Mouse (Mus musculus) adipose tissue, adult 10 weeks (tissue): ENCODE results near the gene Bpifa1. TPM values are rescaled to one million over a fixed set of nuclear protein-coding genes. Genes with fewer than 3 reads are reported as not detected.

Source experiments
- polyA plus RNA-seq: library from polyadenylated mRNA; stranded (reverse); fragments of 350-450 nt; fragmentation: Illumina TruSeq; extraction: RNeasy Lipid Tissue Mini Kit (QIAGEN cat#74804); gene quantifications from one replicate; pipeline ENCODE4 v1.2.3, GENCODE M21; 2014; ENCODE audit warnings: low read depth, low replicate concordance

Gene Bpifa1
- not detected for polyA plus RNA-seq

DNA sequence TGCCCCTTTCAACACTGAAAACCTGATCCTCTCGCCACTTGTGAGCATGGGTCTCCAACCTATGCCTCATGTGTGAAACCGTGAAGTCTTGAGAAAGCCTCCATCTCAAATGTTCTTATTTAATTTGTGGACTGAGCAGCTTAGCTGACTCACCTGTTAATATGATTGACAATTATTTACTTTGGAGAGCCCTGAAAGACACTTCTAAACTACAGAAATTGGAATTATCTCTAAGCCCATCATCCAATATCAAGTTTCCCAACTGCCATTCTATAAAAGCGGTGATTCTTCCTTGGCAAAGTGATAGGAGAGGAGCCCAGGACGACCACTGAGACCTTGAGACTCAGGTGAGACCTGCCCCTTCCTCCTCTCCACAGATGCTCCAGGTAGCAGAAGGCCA lies at the start of gene Bpifa1:
TSS of gene Bpifa1 (plus strand) at position 301 of the 400 bp plus-strand sequence.

DNA sequence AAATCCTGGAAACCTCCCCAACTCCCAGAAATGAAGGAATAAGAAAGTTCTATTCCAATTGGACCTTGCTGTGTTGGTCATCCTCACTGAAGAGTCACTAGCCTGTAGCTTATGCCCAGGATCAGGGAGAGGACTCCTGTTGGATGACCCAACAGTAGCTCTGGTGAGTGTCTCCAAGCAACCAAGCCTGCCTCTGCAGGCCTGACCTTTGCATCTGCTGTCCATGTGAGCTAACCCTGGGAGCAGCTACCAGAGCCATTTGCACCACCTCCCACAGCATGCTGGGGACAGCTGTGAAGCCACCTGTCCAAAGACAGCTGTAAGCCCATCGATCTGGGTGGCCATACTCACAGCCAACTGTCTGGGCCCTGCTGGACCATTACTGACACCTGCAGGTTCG lies 12.6 kb upstream of the Bpifa1 start, which contains the start of gene Bpifa3:
TSS of gene Bpifa3 (plus strand) at position 217 of the 400 bp plus-strand sequence.

DNA sequence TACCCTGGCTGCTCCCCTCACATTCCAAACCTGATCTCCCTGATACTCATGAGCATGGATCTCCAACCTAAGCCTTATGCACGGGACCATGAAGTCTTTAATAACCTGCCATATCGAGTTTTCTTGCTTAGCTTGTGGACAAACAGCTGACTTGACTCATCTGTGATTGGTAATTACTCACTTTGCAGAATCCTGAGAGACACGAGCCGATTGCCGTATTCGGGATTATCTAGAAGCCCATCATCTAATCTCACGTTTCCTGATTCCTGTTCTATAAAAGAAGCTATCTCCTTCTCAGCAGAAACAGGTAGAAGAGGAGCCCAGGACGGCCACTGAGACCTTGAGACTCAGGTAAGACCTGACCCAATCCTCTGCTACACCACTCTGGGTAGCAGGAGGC lies 19.6 kb downstream of the Bpifa1 start, which contains the start of gene Bpifa5:
TSS of gene Bpifa5 (plus strand) at position 301 of the 400 bp plus-strand sequence.

DNA sequence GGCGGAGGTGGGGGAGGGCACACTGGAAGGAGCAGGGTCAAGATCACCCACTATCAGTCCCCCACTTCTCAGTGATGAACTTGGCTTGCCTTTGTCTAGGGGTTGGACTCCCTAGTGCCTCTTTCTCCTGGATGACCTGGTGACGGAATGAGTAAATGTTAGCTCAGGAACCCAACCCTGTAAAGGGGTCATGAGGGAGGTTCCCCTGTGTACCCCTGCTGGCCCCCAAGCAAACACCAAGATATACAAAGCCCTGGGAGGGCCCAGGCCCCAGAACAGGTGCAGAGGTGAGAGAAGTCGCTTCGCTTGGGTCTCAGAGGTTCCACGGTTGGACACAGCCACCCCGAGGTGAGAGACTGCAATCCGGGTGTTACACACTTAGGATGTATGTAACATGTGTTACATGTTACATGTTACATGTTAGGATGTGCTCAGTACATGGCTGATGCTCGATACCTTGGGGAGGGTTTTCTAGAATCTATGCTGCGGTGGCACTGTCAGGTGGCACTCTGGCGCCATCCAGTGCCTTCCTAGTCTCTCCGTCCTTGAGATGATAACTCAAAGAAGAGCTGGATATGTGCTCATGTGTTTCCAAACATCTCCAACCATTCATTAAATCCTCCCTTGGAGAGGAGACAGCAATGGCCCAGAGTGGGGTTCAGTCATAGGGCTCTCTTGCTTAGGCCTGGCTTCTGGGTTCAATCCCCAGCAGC lies 48.0 kb downstream of the Bpifa1 start, which contains the start of gene Bpifb1:
TSS of gene Bpifb1 (plus strand) at position 273 of the 713 bp plus-strand sequence.

Other genes starting within 250 kb of the Bpifa1 start
- 0.26 TPM for gene Bpifb6, start 242.5 kb upstream of the Bpifa1 start, polyA plus RNA-seq
- not detected for gene Bpifb3, start 224.7 kb upstream of the Bpifa1 start, polyA plus RNA-seq
- not detected for gene Bpifb4, start 204.7 kb upstream of the Bpifa1 start, polyA plus RNA-seq
- not detected for gene Bpifa6, start 167.9 kb upstream of the Bpifa1 start, polyA plus RNA-seq
- gene Bpifa2, start 134.6 kb upstream of the Bpifa1 start, polyA plus RNA-seq, result not detected
- gene Bpifa3, start 12.5 kb upstream of the Bpifa1 start, polyA plus RNA-seq, result 3.4 TPM
- gene Bpifa5, start 19.7 kb downstream of the Bpifa1 start, polyA plus RNA-seq, result not detected
- gene Bpifb1, start 47.9 kb downstream of the Bpifa1 start, polyA plus RNA-seq, result not detected
- 0.43 TPM for gene Bpifb5, start 80.9 kb downstream of the Bpifa1 start, polyA plus RNA-seq
- not detected for gene Bpifb9a, start 115.0 kb downstream of the Bpifa1 start, polyA plus RNA-seq
- gene Bpifb9b, start 164.3 kb downstream of the Bpifa1 start, polyA plus RNA-seq, result not detected
- gene Cdk5rap1, start 230.1 kb downstream of the Bpifa1 start, polyA plus RNA-seq, result 7.1 TPM